Mouse (Mus musculus) forebrain, embryonic 15.5 days (tissue): ENCODE measurements around the gene Pde3a. TPM values are rescaled to one million over a fixed set of nuclear protein-coding genes. Genes with fewer than 3 reads are reported as not detected.

Experiments
- ATAC-seq: fragments of 200-750 bp; cut with Nextera tagmentation; replicated peaks from 2 replicates; pipeline ENCODE4 v1.8.0; 2017; ENCODE audit warnings: mild to moderate bottlenecking, moderate TSS enrichment, moderate library complexity
- H3K27ac ChIP-seq: fragments of 300-500 bp; sonication (generic); replicated peaks from 2 replicates; pipeline ENCODE4 v1.5.1; 2015; ENCODE audit warnings: mild to moderate bottlenecking, inconsistent platforms
- H3K27me3 ChIP-seq: fragments of 300-500 bp; sonication (generic); 2 replicates; pipeline ENCODE4 v1.6.1; 2015; ENCODE audit warnings: inconsistent platforms
- H3K36me3 ChIP-seq: fragments of 300-500 bp; sonication (generic); 2 replicates; pipeline ENCODE4 v1.6.1; 2015; ENCODE audit warnings: mild to moderate bottlenecking, inconsistent platforms
- H3K4me1 ChIP-seq: fragments of 300-500 bp; sonication (generic); 2 replicates; pipeline ENCODE4 v1.6.1; 2015; ENCODE audit warnings: inconsistent platforms
- H3K4me2 ChIP-seq: fragments of 300-500 bp; sonication (generic); replicated peaks from 2 replicates; pipeline ENCODE4 v1.6.1; 2015; ENCODE audit warnings: mild to moderate bottlenecking, inconsistent platforms
- H3K4me3 ChIP-seq: fragments of 300-500 bp; sonication (generic); 2 replicates; pipeline ENCODE4 v1.5.1; 2015; ENCODE audit warnings: mild to moderate bottlenecking, inconsistent platforms
- H3K9ac ChIP-seq: fragments of 300-500 bp; sonication (generic); replicated peaks from 2 replicates; pipeline ENCODE4 v1.6.1; 2015; ENCODE audit warnings: mild to moderate bottlenecking, inconsistent platforms
- H3K9me3 ChIP-seq: fragments of 300-500 bp; sonication (generic); 2 replicates; pipeline ENCODE4 v1.6.1; 2016; ENCODE audit warnings: inconsistent platforms
- WGBS: fragments of 180-500 bp; shearing (Covaris S2); methylation state at CpG from one replicate; pipeline ENCODE4 v1.1.7; 2015; ENCODE audit warnings: mixed read lengths; 5-methylcytosine and 5-hydroxymethylcytosine counted together
- polyA plus RNA-seq: library from polyadenylated mRNA; unstranded; fragments of >200 nt; fragmentation: Nextera tagmentation; extraction: Ambion mirVana; gene quantifications from 2 replicates; pipeline ENCODE4 v1.2.1, GENCODE M21; 2015

The Pde3a gene
- polyA plus RNA-seq, 1 experiment from 2014 or later: 1.7 TPM

DNA sequence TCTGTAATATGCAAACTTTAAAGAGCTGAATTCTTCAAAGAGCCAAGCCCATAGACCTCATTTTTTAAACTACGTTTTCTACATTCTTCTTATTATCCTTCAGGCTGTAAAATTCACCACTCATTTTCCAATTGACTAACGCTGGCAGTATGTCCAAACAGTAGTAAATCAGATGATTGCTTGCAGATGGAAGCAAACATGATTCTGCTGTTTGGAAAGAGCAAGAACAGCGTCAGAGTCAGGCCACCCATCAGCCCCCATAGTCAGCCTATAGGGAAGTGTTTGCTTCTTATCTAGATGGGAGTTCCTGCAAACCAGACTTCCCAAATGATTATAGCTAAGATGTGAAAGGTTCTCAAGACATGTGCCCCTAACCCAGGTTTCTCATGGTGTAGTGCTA, 288.2 kb downstream of the Pde3a start:
- no peak for ATAC-seq

DNA sequence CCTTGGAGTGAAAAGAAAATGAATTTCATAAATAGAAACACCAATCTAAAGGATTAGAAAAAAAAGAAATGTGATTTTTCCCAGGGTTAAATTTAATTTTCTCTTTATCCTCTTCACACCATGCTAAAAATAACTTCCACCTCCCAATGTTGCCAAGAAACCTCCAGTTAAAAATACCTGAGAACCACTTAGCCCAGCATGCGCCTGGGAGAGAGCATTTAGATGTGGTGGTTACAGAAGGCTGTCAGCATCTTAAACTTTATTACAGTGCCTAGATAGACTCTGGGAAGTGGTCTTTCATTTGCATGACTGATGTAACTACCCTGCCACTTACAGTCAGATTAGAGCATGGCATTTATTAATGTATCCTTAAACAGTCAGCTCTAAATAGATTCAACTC, 292.1 kb downstream of the Pde3a start:
- no peak overlapping the region for H3K9ac ChIP-seq
- H3K4me1 ChIP-seq: no peaks in the 10 kb centered on the region
- H3K27ac ChIP-seq: no peak overlapping the region
- WGBS: 73% methylated on average over 1 of the region's 1 CpGs
- H3K27me3 ChIP-seq: no peaks in the 10 kb centered on the region
- no peak overlapping the region for H3K4me2 ChIP-seq
- ATAC-seq: no peak
- H3K36me3 ChIP-seq: no peaks in the 10 kb centered on the region
- no peaks in the 10 kb centered on the region for H3K9me3 ChIP-seq
- no peak overlapping the region for H3K4me3 ChIP-seq

More for the DNA sequence above, 288.2 kb downstream of the Pde3a start:
- H3K36me3 ChIP-seq: no peaks in the 10 kb centered on the region
- no peak overlapping the region for H3K4me2 ChIP-seq
- H3K4me1 ChIP-seq: no peaks in the 10 kb centered on the region
- H3K9me3 ChIP-seq: no peaks in the 10 kb centered on the region
- no peak overlapping the region for H3K27ac ChIP-seq
- H3K4me3 ChIP-seq: no peak overlapping the region
- H3K9ac ChIP-seq: no peak overlapping the region
- no peaks in the 10 kb centered on the region for H3K27me3 ChIP-seq
- 80% methylated on average over 3 of the region's 3 CpGs for WGBS

GRCm38 (mm10) chr6:141543344-141543743, 294.3 kb downstream of the Pde3a start:
- Histone ChIP-seq H3K27me3 (no peaks in the 10 kb centered on the region), H3K27ac (no peak overlapping the region), H3K9ac (no peak overlapping the region), H3K9me3 (no peaks in the 10 kb centered on the region), H3K4me2 (no peak overlapping the region), H3K4me1 (no peaks in the 10 kb centered on the region), H3K4me3 (no peak overlapping the region), H3K36me3 (no peaks in the 10 kb centered on the region)
- no peak for ATAC-seq
- WGBS: 90% methylated on average over 7 of the region's 7 CpGs
